Mouse (Mus musculus): ENCODE results near the gene Olfr975. TPM values are rescaled to one million over a fixed set of nuclear protein-coding genes. Genes with fewer than 3 reads are reported as not detected.

Gene Olfr975
- not detected in 4 replicates for total RNA-seq (2023)

DNA sequence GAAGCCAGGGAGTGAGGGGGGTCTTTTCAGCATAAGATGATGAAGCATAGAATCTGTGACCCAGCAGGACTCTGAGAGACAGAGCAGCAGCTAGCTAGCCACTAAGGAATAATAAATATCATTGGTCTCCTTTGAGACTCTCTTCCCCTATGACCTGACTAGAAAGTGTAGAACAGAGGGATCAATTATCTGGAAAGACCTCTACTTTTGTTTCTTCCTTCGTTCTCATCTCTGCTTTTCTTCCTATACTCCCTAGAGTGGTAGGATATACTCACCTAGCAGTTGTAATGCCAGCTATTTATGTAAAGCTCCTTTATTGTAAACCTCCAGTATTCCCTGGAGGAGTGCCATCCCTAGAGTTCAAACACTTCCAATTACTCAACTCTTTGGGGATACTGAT lies at the start of gene Olfr975:
Olfr975 (minus strand) TSS at position 101 of the 400 bp plus-strand sequence.

DNA sequence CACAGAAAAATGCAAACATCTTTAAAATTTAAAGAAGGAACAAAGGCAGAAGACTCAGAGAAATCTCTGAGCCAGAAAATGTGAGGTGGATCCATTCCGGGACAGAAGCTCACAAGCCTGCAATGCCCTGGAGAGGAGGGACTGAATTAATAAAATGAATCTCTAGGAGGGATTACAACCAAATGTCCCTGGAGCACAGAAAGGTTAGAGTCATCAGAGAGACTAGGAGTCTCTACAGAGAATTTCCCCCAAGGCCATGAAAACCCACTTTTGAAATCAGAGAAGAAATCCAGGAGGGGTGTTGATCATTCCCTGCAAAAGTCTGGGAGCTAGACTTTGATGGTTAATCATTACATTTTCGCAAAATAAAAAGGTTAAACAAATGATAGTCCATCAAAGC lies 40.0 kb upstream of the Olfr975 start, which contains the start of gene Olfr978:
Olfr978 (plus strand) TSS at position 301 of the 400 bp plus-strand sequence.

DNA sequence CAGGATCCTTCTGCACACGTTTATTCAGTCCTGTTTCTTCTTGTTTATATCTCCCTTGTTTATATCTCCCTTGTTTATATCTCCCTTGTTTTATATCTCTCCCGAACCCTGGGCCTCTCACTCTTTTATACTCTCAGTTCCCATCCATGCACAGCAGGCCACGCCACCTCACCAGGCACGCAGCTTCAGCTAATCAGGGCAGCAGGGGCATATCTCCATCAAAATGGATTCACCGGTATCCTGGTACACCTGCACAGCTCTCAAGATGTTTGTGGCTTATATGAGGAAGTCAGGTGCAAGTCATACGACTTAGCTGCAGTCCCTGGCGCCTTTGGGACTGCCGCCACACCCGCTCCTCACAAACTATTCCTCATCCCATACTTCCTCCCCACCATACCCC lies 9.2 kb upstream of the Olfr975 start, which contains the start of gene Olfr976:
Olfr976 (minus strand) TSS at position 101 of the 400 bp plus-strand sequence.

DNA sequence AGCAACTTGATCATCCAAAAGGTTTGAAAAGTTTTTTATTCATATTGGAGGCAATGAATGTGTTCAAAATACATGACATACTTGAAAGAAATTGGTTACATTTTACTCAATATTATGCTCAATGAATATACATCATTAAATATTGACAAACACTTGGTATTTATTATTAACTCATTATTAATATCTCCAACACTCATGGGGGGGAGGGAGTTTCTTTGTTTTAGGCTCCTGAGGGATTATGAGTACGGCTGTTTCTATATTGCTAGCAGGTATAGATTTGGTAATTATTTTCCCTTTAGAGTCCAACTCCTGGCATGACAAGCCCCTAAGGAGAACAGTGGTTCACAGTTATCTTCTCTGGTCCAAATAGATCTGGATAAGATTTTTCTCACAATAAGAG lies 14.6 kb downstream of the Olfr975 start, which contains the start of gene Olfr974:
Olfr974 (plus strand) TSS at position 301 of the 400 bp plus-strand sequence.

DNA sequence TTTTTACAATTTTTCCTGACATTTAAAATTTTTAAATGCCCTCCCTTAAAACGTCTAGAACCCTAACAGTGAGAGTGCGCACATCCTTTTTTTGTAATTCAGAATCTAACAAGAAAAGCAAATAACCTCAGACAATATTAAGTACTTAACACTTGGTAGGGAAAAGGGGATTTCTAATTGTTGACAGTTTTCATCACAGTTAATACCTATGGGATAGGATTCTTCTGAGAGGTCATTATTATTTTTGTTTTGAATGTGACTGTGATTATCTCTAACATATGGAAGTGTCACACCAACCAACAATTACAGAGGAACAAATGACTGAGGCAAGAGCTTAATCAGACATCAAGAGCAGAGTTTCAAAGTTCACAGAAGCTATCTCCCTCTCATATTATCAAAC lies 44.8 kb downstream of the Olfr975 start, which contains the start of gene Olfr229:
Olfr229 (plus strand) TSS at position 301 of the 400 bp plus-strand sequence.

Other genes with a start within 250 kb of the Olfr975 start
- gene Olfr149, start 244.9 kb downstream of the Olfr975 start, total RNA-seq (2023), result not detected in 4 replicates
- not detected in 4 replicates for gene Olfr965, start 240.7 kb downstream of the Olfr975 start, total RNA-seq (2023)
- not detected in 4 replicates for gene Olfr150, start 221.1 kb downstream of the Olfr975 start, total RNA-seq (2023)
- gene Olfr967, start 205.8 kb downstream of the Olfr975 start, total RNA-seq (2023), result not detected in 4 replicates
- not detected in 4 replicates for gene Olfr968, start 168.8 kb downstream of the Olfr975 start, total RNA-seq (2023)
- not detected in 4 replicates for gene Olfr969, start 161.1 kb downstream of the Olfr975 start, total RNA-seq (2023)
- not detected in 4 replicates for gene Olfr970, start 143.2 kb downstream of the Olfr975 start, total RNA-seq (2023)
- not detected in 4 replicates for gene Olfr971, start 115.2 kb downstream of the Olfr975 start, total RNA-seq (2023)
- not detected in 4 replicates for gene Olfr972, start 85.6 kb downstream of the Olfr975 start, total RNA-seq (2023)
- gene Olfr229, start 44.7 kb downstream of the Olfr975 start, total RNA-seq (2023), result not detected in 4 replicates
- not detected in 4 replicates for gene Olfr974, start 14.5 kb downstream of the Olfr975 start, total RNA-seq (2023)
- gene Olfr976, start 9.1 kb upstream of the Olfr975 start, total RNA-seq (2023), result not detected in 4 replicates
- gene Olfr978, start 40.1 kb upstream of the Olfr975 start, total RNA-seq (2023), result not detected in 4 replicates
- not detected in 4 replicates for gene Olfr979, start 51.4 kb upstream of the Olfr975 start, total RNA-seq (2023)
- not detected in 4 replicates for gene Olfr980, start 57.5 kb upstream of the Olfr975 start, total RNA-seq (2023)
- gene Olfr981, start 69.4 kb upstream of the Olfr975 start, total RNA-seq (2023), result not detected in 4 replicates
- gene Olfr982, start 121.8 kb upstream of the Olfr975 start, total RNA-seq (2023), result not detected in 4 replicates
- not detected in 4 replicates for gene Olfr983, start 141.5 kb upstream of the Olfr975 start, total RNA-seq (2023)
- not detected in 4 replicates for gene Olfr984, start 162.2 kb upstream of the Olfr975 start, total RNA-seq (2023)
- gene Olfr985, start 178.1 kb upstream of the Olfr975 start, total RNA-seq (2023), result not detected in 4 replicates
- gene Tmem225, start 196.1 kb upstream of the Olfr975 start, total RNA-seq (2023), result not detected in 4 replicates
- not detected in 4 replicates for gene Olfr986, start 228.9 kb upstream of the Olfr975 start, total RNA-seq (2023)
- 2.1 to 2.6 TPM (median 2.4 TPM) in 4 replicates for gene Zfp202, start 240.3 kb upstream of the Olfr975 start, total RNA-seq (2023)

All from B cell, adult 62 days (primary cell).